Mouse (Mus musculus) liver, embryonic 18 days (tissue): ENCODE results near the gene Olfr1442. TPM values are rescaled to one million over a fixed set of nuclear protein-coding genes. Genes with fewer than 3 reads are reported as not detected.

Source experiments
- polyA plus RNA-seq: library from polyadenylated mRNA; depleted of rRNA; stranded (reverse); fragments of >200 nt; gene quantifications from 2 replicates; pipeline ENCODE4 v1.2.3, GENCODE M21; 2012; rRNA removed

The Olfr1442 gene
- polyA plus RNA-seq: not detected in 2 replicates

GRCm38 (mm10) chr19:12670139-12670538, at the start of gene Olfr1442:
Gene Olfr1442, plus strand, starts transcription at chr19:12670439.

GRCm38 (mm10) chr19:12633176-12633575, 37.1 kb upstream of the Olfr1442 start, which contains the start of gene Glyat:
Gene Glyat, plus strand, starts transcription at chr19:12633308.

GRCm38 (mm10) chr19:12677812-12678211, 7.6 kb downstream of the Olfr1442 start, which contains the start of gene Olfr1443:
Gene Olfr1443, plus strand, starts transcription at chr19:12678112.

GRCm38 (mm10) chr19:12695590-12695989, 25.4 kb downstream of the Olfr1442 start, which contains the start of gene Keg1:
Gene Keg1, plus strand, starts transcription at chr19:12695786.

Other genes with a start within 250 kb of the Olfr1442 start
- gene Pfpl, start 242.5 kb upstream of the Olfr1442 start, polyA plus RNA-seq: not detected in 2 replicates
- gene Mpeg1, start 209.7 kb upstream of the Olfr1442 start, polyA plus RNA-seq: 14.8 and 15.0 TPM in 2 replicates
- gene Dtx4, start 169.0 kb upstream of the Olfr1442 start, polyA plus RNA-seq: 2.3 and 2.4 TPM in 2 replicates
- 10.3 and 11.9 TPM in 2 replicates for gene Fam111a, start 124.7 kb upstream of the Olfr1442 start, polyA plus RNA-seq
- gene Gm4952, start 70.5 kb upstream of the Olfr1442 start, polyA plus RNA-seq: 115 and 136 TPM in 2 replicates
- gene Glyat, start 37.1 kb upstream of the Olfr1442 start, polyA plus RNA-seq: 0.86 and 2.3 TPM in 2 replicates
- gene Olfr1443, start 7.7 kb downstream of the Olfr1442 start, polyA plus RNA-seq: not detected in 2 replicates
- 24.3 and 29.5 TPM in 2 replicates for gene Keg1, start 25.3 kb downstream of the Olfr1442 start, polyA plus RNA-seq
- 0.88 and 1.2 TPM in 2 replicates for gene Cntf, start 95.2 kb downstream of the Olfr1442 start, polyA plus RNA-seq
- 11.9 and 12.3 TPM in 2 replicates for gene Zfp91, start 125.7 kb downstream of the Olfr1442 start, polyA plus RNA-seq
- gene Lpxn, start 125.8 kb downstream of the Olfr1442 start, polyA plus RNA-seq: 2.4 and 3.2 TPM in 2 replicates
- gene Gm5244, start 176.2 kb downstream of the Olfr1442 start, polyA plus RNA-seq: not detected in 2 replicates
- 0.02 TPM in 1 of 2 replicates, not detected in the other for gene Olfr1444, start 186.8 kb downstream of the Olfr1442 start, polyA plus RNA-seq
- not detected in 2 replicates for gene Olfr1445, start 213.4 kb downstream of the Olfr1442 start, polyA plus RNA-seq
- gene Olfr1446, start 223.1 kb downstream of the Olfr1442 start, polyA plus RNA-seq: not detected in 2 replicates
- gene Olfr1447, start 233.3 kb downstream of the Olfr1442 start, polyA plus RNA-seq: not detected in 2 replicates